Mouse (Mus musculus): ENCODE measurements at regions not wholly inside any gene's neighbourhood (a gene's known extent, or its start where the extent isn't known, plus 50 kb on each side); places are given as distances from the start of the nearest gene placed in this dataset.

DNA sequence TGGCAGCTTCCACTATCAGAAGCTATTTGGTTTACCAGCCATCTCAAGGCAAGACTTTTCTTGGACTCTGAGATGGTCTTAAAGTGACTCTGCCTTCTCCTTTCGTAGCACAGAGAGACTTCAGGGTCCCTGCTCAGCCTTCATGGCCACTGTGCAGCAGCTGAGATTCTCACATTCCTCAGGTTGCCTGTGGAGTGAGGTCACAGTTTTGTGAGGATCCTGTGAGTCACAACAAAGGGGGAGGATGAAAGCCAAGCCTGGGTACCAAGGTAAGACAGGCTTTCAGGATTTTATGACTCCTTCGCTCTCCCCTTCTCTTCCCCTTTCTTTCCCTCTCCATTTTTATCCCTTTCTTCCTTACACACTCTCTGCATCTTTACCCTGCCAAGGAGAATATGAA lies 241.6 kb upstream of the Tnp1 start:
- Histone ChIP-seq H3K27ac (ENCODE audit: control insufficient read depth, low read depth, low read length) (no peak overlapping the region), H3K79me2 (ENCODE audit: control insufficient read depth, insufficient read depth, low read length, poor library complexity) (no peaks in the 10 kb centered on the region), H3K9ac (ENCODE audit: control insufficient read depth, low read depth, low read length, poor library complexity, severe bottlenecking) (no peak overlapping the region), H3K4me3 (ENCODE audit: control insufficient read depth in 1 of 2, insufficient read depth in 1 of 2, low read depth in 2 of 2, low read length in 2 of 2) (no peak overlapping the region), H3K4me1 (ENCODE audit: control insufficient read depth in 1 of 2, insufficient read depth in 2 of 2, low read length in 2 of 2) (no peaks in the 10 kb centered on the region), H3K9me3 (replicated peaks; ENCODE audit: insufficient read depth, low read length) (no peaks in the 10 kb centered on the region), H3K36me3 (ENCODE audit: control insufficient read depth in 1 of 2, insufficient read depth in 2 of 2, low read length in 2 of 2) (no peaks in the 10 kb centered on the region), H3K27me3 (ENCODE audit: control insufficient read depth in 1 of 2, insufficient read depth in 2 of 2, low read length in 2 of 2) (no peaks in the 10 kb centered on the region)
- TF ChIP-seq ZNF384 (IDR thresholded peaks at IDR 0.05; ENCODE audit: low read depth, low read length) = no peak
- TF ChIP-seq ZC3H11A (IDR thresholded peaks at IDR 0.05; ENCODE audit: low read depth, low read length) = no peak
- no peak for TF ChIP-seq EP300 (IDR thresholded peaks at IDR 0.05; ENCODE audit: low read depth in 1 of 2, low read length in 2 of 2)
- TF ChIP-seq MYB (IDR thresholded peaks at IDR 0.05; ENCODE audit: low read depth, low read length) = no peak
- TF ChIP-seq UBTF (IDR thresholded peaks at IDR 0.05; ENCODE audit: borderline replicate concordance, insufficient read depth, low read depth, low read length) = no peak
- no peak for TF ChIP-seq POLR2AphosphoS2 (IDR thresholded peaks at IDR 0.05; ENCODE audit: low read length)
- no peak for TF ChIP-seq POLR2AphosphoS5 (IDR thresholded peaks at IDR 0.05; ENCODE audit: borderline replicate concordance, low read depth, low read length)
- no peak for TF ChIP-seq TCF12 (IDR thresholded peaks at IDR 0.05; ENCODE audit: low read depth, low read length)
- no peak for TF ChIP-seq SMC3 (IDR thresholded peaks at IDR 0.05; ENCODE audit: low read depth, low read length)
- TF ChIP-seq MAZ (IDR thresholded peaks at IDR 0.05; ENCODE audit: low read depth, low read length) = no peak
- TF ChIP-seq ETS1 (IDR thresholded peaks at IDR 0.05; ENCODE audit: low read depth, low read length) = no peak
- no peak for TF ChIP-seq TBP (IDR thresholded peaks at IDR 0.05; ENCODE audit: low read depth, low read length)
- no peak for DNase-seq (ENCODE audit: low read depth, low spot score)

DNA sequence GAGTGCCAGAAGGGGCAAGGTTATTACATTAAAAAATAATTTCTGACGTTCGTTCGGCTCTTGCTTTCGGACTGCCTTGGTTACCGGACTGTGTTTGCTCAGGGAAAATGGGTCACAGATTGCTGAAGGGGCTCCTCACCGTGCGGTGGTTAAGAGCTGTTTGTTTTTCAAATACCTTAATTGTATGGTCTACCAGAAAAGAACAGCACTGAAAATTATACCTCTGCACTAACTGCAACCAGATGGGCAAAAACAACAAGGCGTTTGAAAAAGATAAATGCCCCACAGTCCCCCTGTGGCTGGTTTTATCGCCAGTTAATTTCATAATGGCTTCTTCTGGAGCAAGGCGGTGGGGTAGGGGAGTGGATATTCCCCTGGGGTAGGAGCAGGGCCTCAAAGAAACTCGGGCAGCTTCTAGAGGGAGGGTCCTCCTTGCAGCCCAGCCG lies 236.2 kb upstream of the Tnp1 start:
- no peak overlapping the region for H3K27ac ChIP-seq (ENCODE audit: control insufficient read depth, low read depth, low read length)
- no peak overlapping the region for H3K4me3 ChIP-seq (ENCODE audit: control insufficient read depth in 1 of 2, insufficient read depth in 1 of 2, low read depth in 2 of 2, low read length in 2 of 2)
- no peak for DNase-seq (ENCODE audit: low read depth, low spot score)
- no peak overlapping the region for H3K9ac ChIP-seq (ENCODE audit: control insufficient read depth, low read depth, low read length, poor library complexity, severe bottlenecking)
- no peaks in the 10 kb centered on the region for H3K27me3 ChIP-seq (ENCODE audit: control insufficient read depth in 1 of 2, insufficient read depth in 2 of 2, low read length in 2 of 2)
- TF ChIP-seq MAFK (IDR thresholded peaks at IDR 0.05; ENCODE audit: borderline replicate concordance, low read depth, low read length) = no peak
- TF ChIP-seq UBTF (IDR thresholded peaks at IDR 0.05; ENCODE audit: borderline replicate concordance, insufficient read depth, low read depth, low read length) = no peak
- no peak for TF ChIP-seq JUND (IDR thresholded peaks at IDR 0.05; ENCODE audit: low read depth, low read length)
- no peak for TF ChIP-seq EP300 (IDR thresholded peaks at IDR 0.05; ENCODE audit: low read depth in 1 of 2, low read length in 2 of 2)
- no peaks in the 10 kb centered on the region for H3K36me3 ChIP-seq (ENCODE audit: control insufficient read depth in 1 of 2, insufficient read depth in 2 of 2, low read length in 2 of 2)
- no peaks in the 10 kb centered on the region for H3K4me1 ChIP-seq (ENCODE audit: control insufficient read depth in 1 of 2, insufficient read depth in 2 of 2, low read length in 2 of 2)
- H3K9me3 ChIP-seq (replicated peaks; ENCODE audit: insufficient read depth, low read length) = no peaks in the 10 kb centered on the region; the same call in 1 of the 2 replicates
- H3K79me2 ChIP-seq (ENCODE audit: control insufficient read depth, insufficient read depth, low read length, poor library complexity) = no peaks in the 10 kb centered on the region

DNA sequence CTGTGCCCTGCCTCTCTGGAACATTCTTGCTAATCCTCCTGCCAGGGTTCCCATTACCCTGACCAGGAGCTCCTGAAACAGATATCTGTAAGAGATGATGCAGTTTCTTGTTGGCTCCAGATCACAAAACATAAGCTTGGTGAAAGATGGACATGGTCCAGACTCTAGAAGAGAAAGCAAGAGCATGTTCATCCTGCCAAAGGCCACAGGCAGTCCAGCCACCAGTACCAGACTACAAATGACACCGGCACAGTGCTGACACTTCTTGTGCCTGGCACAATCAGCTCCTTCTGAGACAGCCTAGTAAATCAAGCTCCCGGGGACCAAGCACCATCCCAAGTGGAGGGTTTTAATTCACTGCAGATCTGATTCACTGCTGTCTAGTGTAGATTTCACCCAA lies 228.3 kb upstream of the Tnp1 start:
- Histone ChIP-seq H3K79me2 (ENCODE audit: control insufficient read depth, insufficient read depth, low read length, poor library complexity) (no peaks in the 10 kb centered on the region), H3K9ac (ENCODE audit: control insufficient read depth, low read depth, low read length, poor library complexity, severe bottlenecking) (no peak overlapping the region), H3K4me1 (ENCODE audit: control insufficient read depth in 1 of 2, insufficient read depth in 2 of 2, low read length in 2 of 2) (no peaks in the 10 kb centered on the region), H3K27ac (ENCODE audit: control insufficient read depth, low read depth, low read length) (no peak overlapping the region), H3K36me3 (ENCODE audit: control insufficient read depth in 1 of 2, insufficient read depth in 2 of 2, low read length in 2 of 2) (no peaks in the 10 kb centered on the region), H3K4me3 (ENCODE audit: control insufficient read depth in 1 of 2, insufficient read depth in 1 of 2, low read depth in 2 of 2, low read length in 2 of 2) (no peak overlapping the region), H3K27me3 (ENCODE audit: control insufficient read depth in 1 of 2, insufficient read depth in 2 of 2, low read length in 2 of 2) (no peaks in the 10 kb centered on the region), H3K9me3 (replicated peaks; ENCODE audit: insufficient read depth, low read length) (no peaks in the 10 kb centered on the region; the same call in 1 of the 2 replicates)
- no peak for TF ChIP-seq SIN3A (IDR thresholded peaks at IDR 0.05; ENCODE audit: low read length)
- no peak for TF ChIP-seq GABPA (IDR thresholded peaks at IDR 0.05; ENCODE audit: low read depth, low read length)
- no peak for TF ChIP-seq BHLHE40 (IDR thresholded peaks at IDR 0.05; ENCODE audit: borderline replicate concordance, low read depth, low read length)
- DNase-seq (ENCODE audit: low read depth, low spot score) = no peak
